Mouse (Mus musculus) kidney, adult 2 months (tissue): ENCODE measurements around the gene Ggn. TPM values are rescaled to one million over a fixed set of nuclear protein-coding genes. Genes with fewer than 3 reads are reported as not detected.
"Not testable (repeated sequence)": the region's sequence is repeated elsewhere in the genome, so short reads cannot be mapped to it uniquely, and the experiment has no call there.

ENCODE experiments used
- DNase-seq: peaks from one replicate; pipeline ENCODE4 v3.0.0; 2021
- H3K27ac ChIP-seq: fragments of 200-500 bp; 2 replicates; pipeline ENCODE4 v1.5.1; 2012; ENCODE audit warnings: low read depth, low read length, control low read depth, inconsistent platforms; ENCODE audit not compliant: insufficient read depth
- H3K27me3 ChIP-seq: fragments of 200-500 bp; replicated peaks from 2 replicates; pipeline ENCODE4 v1.6.1; 2012; ENCODE audit warnings: mild to moderate bottlenecking, moderate library complexity, low read length, inconsistent platforms; ENCODE audit not compliant: control insufficient read depth, insufficient read depth
- H3K36me3 ChIP-seq: fragments of 200-500 bp; 2 replicates; pipeline ENCODE4 v1.6.1; 2012; ENCODE audit warnings: mild to moderate bottlenecking, moderate library complexity, low read length, inconsistent platforms; ENCODE audit not compliant: control insufficient read depth, insufficient read depth
- H3K4me1 ChIP-seq: fragments of 200-500 bp; 2 replicates; pipeline ENCODE4 v1.6.1; 2011; ENCODE audit warnings: low read length; ENCODE audit not compliant: control insufficient read depth, insufficient read depth
- H3K4me3 ChIP-seq: fragments of 200-500 bp; 2 replicates; pipeline ENCODE4 v1.5.1; 2011; ENCODE audit warnings: mild to moderate bottlenecking, low read depth, low read length, control low read depth; ENCODE audit not compliant: insufficient read depth
- CTCF ChIP-seq: fragments of 200-500 bp; conservative IDR thresholded peaks from 2 replicates; pipeline ENCODE4 v1.5.1; 2011; ENCODE audit warnings: low read depth, mild to moderate bottlenecking, control low read depth, low read length, moderate library complexity, mixed read lengths; ENCODE audit not compliant: insufficient read depth, insufficient read length
- POLR2A ChIP-seq: fragments of 200-500 bp; IDR thresholded peaks from one replicate; pipeline ENCODE4 v1.6.1; 2011; ENCODE audit warnings: low read depth, low read length, control low read depth
- WGBS: fragments of 180-500 bp; shearing (Covaris S2); methylation state at CpG from one replicate; pipeline ENCODE4 v1.1.7; 2018; 5-methylcytosine and 5-hydroxymethylcytosine counted together
- polyA plus RNA-seq: library from polyadenylated mRNA; depleted of rRNA; stranded (reverse); fragments of >200 nt; gene quantifications from 2 replicates; pipeline ENCODE4 v1.2.3, GENCODE M21; 2012

Gene Ggn
- polyA plus RNA-seq, 1 experiment, result 0.38 TPM

DNA sequence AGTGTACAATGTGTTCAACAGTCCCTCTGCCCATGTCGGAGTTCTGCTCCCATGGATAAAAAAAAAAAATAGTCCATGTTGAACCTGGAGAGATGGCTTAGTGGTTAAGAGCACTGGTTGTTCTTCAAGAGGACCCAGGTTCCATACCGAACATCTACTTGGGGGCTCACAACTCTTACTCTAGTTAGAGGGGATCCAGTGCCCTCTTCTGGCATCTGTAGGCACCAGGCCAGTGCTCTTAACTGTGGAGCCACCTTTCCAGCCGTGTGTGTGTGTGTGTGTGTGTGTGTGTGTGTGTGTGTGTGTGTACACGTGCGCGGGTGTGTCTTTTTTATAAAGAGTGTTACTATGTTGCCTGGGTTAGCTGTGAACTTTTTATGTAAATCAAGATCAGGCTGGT lies 32.6 kb downstream of the Ggn start:
- H3K4me1 ChIP-seq, result no peaks in the 10 kb centered on the region
- 81% methylated on average over 6 of the region's 6 CpGs for WGBS
- no peaks in the 10 kb centered on the region for H3K27me3 ChIP-seq
- H3K36me3 ChIP-seq, result no peaks in the 10 kb centered on the region
- H3K4me3 ChIP-seq, result no peak overlapping the region
- TF ChIP-seq CTCF, result no peak
- TF ChIP-seq POLR2A, result no peak
- no peak overlapping the region for H3K27ac ChIP-seq
- DNase-seq, result no peak

DNA sequence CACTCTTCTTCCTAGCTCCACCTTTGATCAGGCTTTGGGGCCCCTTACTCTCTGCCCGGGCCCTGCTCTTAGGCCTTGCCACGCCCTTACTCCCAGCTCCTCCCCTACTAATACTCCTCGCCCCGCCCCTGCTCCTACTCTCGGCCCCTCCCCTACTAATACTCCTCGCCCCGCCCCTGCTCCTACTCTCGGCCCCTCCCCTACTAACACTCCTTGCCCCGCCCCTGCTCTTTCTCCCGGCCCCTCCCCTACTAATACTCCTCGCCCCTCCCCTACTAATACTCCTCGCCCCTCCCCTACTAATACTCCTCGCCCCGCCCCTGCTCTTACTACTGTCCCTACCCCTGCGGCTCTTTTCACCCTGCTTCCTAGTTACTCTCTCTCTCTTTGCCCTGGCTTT lies 41.0 kb downstream of the Ggn start:
- H3K27me3 ChIP-seq, DNase-seq, H3K36me3 ChIP-seq, H3K4me1 ChIP-seq: not testable (repeated sequence)
- H3K4me3 ChIP-seq, result peak overlapping the region; percentile 48
- H3K27ac ChIP-seq, result peak overlapping the region; percentile 42
- WGBS, result 26% methylated on average over 13 of the region's 15 CpGs

- Histone ChIP-seq H3K4me1 (no peaks in the 10 kb centered on the region), H3K36me3 (no peaks in the 10 kb centered on the region), H3K27me3 (no peaks in the 10 kb centered on the region), H3K27ac (peak overlapping the region; percentile 42), H3K4me3 (peak overlapping the region; percentile 48)
- peak; percentile 91 for DNase-seq
- WGBS, result 5% methylated on average over 34 of the region's 34 CpGs
- TF ChIP-seq POLR2A (no peak), CTCF (no peak)
These were observed 41.6 kb downstream of the Ggn start for GRCm38 (mm10) chr7:29211415-29212198.

GRCm38 (mm10) chr7:29212199-29212765 lies 42.3 kb downstream of the Ggn start:
- Histone ChIP-seq H3K27ac (no peak overlapping the region), H3K4me3 (peak overlapping the region; percentile 48; the same call in 1 of the 2 replicates), H3K27me3 (no peaks in the 10 kb centered on the region), H3K36me3 (no peaks in the 10 kb centered on the region), H3K4me1 (no peaks in the 10 kb centered on the region)
- TF ChIP-seq POLR2A, result no peak
- no peak for DNase-seq
- WGBS, result 36% methylated on average over 26 of the region's 26 CpGs

DNA sequence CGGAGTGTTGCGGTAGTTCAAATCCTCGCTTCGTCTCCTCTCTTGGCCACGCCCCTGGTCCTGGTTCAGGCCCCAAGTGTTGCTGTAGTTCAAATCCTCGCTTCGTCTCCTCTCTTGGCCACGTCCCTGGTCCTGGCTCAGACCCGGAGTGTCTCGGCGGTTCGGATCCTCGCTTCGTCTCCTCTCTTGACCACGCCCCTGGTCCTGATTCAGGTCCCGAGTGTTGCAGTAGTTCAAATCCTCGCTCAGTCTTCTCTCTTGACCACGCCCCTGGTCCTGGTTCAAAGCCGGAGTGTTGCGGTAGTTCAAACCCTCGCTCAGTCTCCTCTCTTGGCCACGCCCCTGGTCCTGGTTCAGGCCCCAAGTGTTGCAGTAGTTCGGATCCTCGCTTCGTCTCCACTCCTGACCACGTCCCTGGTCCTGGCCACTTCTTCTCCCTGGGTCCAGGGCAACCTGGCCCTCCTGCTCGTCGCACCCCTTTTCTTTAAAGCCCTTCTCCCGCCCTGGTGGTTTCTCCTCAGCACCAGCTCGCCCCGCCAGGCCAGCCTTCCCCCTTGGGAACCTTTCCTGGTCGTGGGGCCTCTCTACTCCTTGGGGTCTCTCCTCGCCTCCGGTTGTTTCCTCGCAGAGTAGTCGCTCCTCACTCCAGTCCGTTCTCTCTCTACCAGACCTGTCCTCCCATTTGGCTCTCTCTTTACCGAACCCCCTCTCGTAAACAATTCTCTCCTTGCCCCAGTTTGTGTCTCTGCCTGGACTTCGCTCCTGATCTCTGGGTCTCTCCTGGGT lies 43.0 kb downstream of the Ggn start:
- H3K4me3 ChIP-seq, H3K4me1 ChIP-seq, H3K36me3 ChIP-seq, H3K27me3 ChIP-seq, DNase-seq, H3K27ac ChIP-seq: not testable (repeated sequence)
- 39% methylated on average over 40 of the region's 40 CpGs for WGBS

DNA sequence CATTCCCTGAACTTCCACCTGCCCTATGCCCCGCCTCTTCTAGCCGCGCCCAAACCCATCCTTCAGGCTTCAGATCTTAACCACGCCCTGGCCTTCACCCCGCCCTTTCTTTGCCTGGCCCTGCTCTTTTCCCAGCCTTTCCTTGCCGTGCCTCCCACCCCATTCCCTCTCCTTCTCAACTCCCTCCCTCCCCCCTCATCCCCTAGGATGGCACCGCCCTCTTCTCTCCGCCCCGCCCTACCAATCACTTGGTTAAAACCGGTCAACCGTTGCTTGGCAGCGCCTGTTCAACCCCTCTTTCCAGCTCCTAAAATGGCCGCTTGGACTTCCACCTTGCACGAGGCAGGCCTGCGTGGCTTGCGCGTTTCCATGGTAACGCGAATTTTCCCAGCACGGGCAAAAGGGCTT lies 43.7 kb downstream of the Ggn start, which contains the start of gene Catsperg1:
Gene Catsperg1 (minus strand): TSS at position 361 of the 408 bp plus-strand sequence.
- peak; percentile 67 for DNase-seq
- Histone ChIP-seq H3K27ac (no peak within 1 kb of the TSS), H3K27me3 (no peaks in the 10 kb centered on the region), H3K36me3 (no peaks in the 10 kb centered on the region), H3K4me1 (no peaks in the 10 kb centered on the region), H3K4me3 (no peak within 1 kb of the TSS)
- TF ChIP-seq POLR2A (no peak), CTCF (no peak)
- WGBS, result 13% methylated on average over 20 of the region's 20 CpGs

DNA sequence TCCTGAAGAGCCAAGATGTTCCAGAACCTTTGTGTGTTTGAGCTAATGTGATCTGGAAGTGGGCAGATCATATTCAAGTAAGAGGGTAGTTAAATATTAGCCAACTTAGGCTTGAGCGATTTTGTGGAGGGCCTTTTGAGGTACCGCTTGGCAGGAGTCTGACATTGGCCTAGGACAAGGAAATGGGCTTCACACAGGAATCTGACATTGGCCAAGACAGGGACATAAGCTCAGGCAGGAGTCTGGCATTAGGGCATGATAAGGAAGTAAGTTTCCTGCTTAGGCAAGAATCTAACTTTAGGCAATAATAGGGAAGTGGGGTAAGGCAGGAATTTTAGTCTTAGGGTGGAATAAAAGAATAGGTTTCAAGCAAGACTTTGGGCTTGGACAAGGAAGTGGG lies 44.2 kb downstream of the Ggn start:
- no peak overlapping the region for H3K27ac ChIP-seq
- H3K4me3 ChIP-seq, result no peak overlapping the region
- no peaks in the 10 kb centered on the region for H3K36me3 ChIP-seq
- no peak for TF ChIP-seq POLR2A
- no peak for TF ChIP-seq CTCF
- no peaks in the 10 kb centered on the region for H3K4me1 ChIP-seq
- H3K27me3 ChIP-seq, result no peaks in the 10 kb centered on the region
- DNase-seq, result peak; percentile 50
- WGBS, result 23% methylated on average over 2 of the region's 2 CpGs
